Comparison of ENCODE assay signal across 18 mouse cellular contexts in genomic region chr3:152261436-152261835, GRCm38 (mm10). TPM values are rescaled to one million over a fixed set of nuclear protein-coding genes. Genes with fewer than 3 reads are reported as not detected.
DNase-seq lines count a peak whose midpoint lies in the region; ATAC-seq and TF ChIP-seq lines count a peak whose summit lies in the region.
"Had no signal": no experiment of that assay in that cellular context is flagged by ENCODE, and none has a peak within 500 bp of the region (broad histone marks: within the 10 kb centered on the region; RNA-seq: fewer than 3 reads in every experiment).

No protein-coding gene starts in this region.

- H3K9me3 ChIP-seq in limb, embryonic 13.5 days, result no peaks in the 10 kb centered on the region
- H3K9me3 ChIP-seq in limb, embryonic 10.5 days (replicated peaks), result no peaks in the 10 kb centered on the region
- H3K9me3 ChIP-seq: embryonic facial prominence, embryonic 15.5 days; forebrain, embryonic 13.5 days; hindbrain, embryonic 13.5 days; kidney, embryonic 15.5 days; neural tube, embryonic 13.5 days had no signal

- no peak for DNase-seq in gastrocnemius, adult 2 months
- DNase-seq in gastrocnemius, postnatal 10 days, result no peak
- no peak for DNase-seq in limb, embryonic 10.5 days (ENCODE audit: low spot score)
- DNase-seq in frontal cortex, postnatal 14 days (ENCODE audit: low spot score in 2 of 2), result no peak
- no peak for DNase-seq in kidney, postnatal 36 days
- DNase-seq: adrenal gland, adult 2 months; cerebellum, adult 18-20 months; retina, postnatal 1 day; spleen, adult 18-20 months had no signal

- 40% methylated on average over 8 of the region's 8 CpGs for WGBS in limb, embryonic 13.5 days
- 60% methylated on average over 8 of the region's 8 CpGs for WGBS in limb, embryonic 10.5 days

- no peaks in the 10 kb centered on the region for H3K36me3 ChIP-seq in limb, embryonic 13.5 days
- H3K36me3 ChIP-seq in limb, embryonic 10.5 days, result no peaks in the 10 kb centered on the region
- H3K36me3 ChIP-seq: embryonic facial prominence, embryonic 15.5 days; hindbrain, embryonic 13.5 days; kidney, embryonic 15.5 days; neural tube, embryonic 13.5 days had no signal

- peak overlapping the region; percentile 96 for H3K27ac ChIP-seq in gastrocnemius, adult 2 months
- H3K27ac ChIP-seq in limb, embryonic 13.5 days, result no peak overlapping the region
- H3K27ac ChIP-seq in limb, embryonic 10.5 days, result no peak overlapping the region
- H3K27ac ChIP-seq: embryonic facial prominence, embryonic 15.5 days; forebrain, embryonic 13.5 days; hindbrain, embryonic 13.5 days; kidney, embryonic 15.5 days; layer of hippocampus, adult 2 months; neural tube, embryonic 13.5 days had no signal

- ATAC-seq in limb, embryonic 13.5 days (ENCODE audit: low FRiP score, low read depth), result no peak
- ATAC-seq in granulocyte monocyte progenitor cell, adult 5-6 weeks (replicated peaks; ENCODE audit: poor library complexity, severe bottlenecking), result peak; percentile 33
- peak; percentile 31 for ATAC-seq in megakaryocyte, adult 5-6 weeks (ENCODE audit: poor library complexity, severe bottlenecking)
- ATAC-seq: forebrain, embryonic 13.5 days had no signal

- intact Hi-C loops in gastrocnemius, adult 2 months (cut with DNase I), result no loop called here

- H3K27me3 ChIP-seq in limb, embryonic 13.5 days, result peaks cover 14% of the 10 kb centered on the region
- peaks cover 39% of the 10 kb centered on the region for H3K27me3 ChIP-seq in limb, embryonic 10.5 days (ENCODE audit: low read depth, poor library complexity, severe bottlenecking)

- H3K4me2 ChIP-seq in limb, embryonic 13.5 days (replicated peaks), result no peak overlapping the region
- H3K4me2 ChIP-seq: embryonic facial prominence, embryonic 15.5 days; forebrain, embryonic 13.5 days; hindbrain, embryonic 13.5 days; neural tube, embryonic 13.5 days had no signal

- peak overlapping the region; percentile 21; the same call in 1 of the 2 replicates for H3K9ac ChIP-seq in limb, embryonic 13.5 days
- H3K9ac ChIP-seq: embryonic facial prominence, embryonic 15.5 days; forebrain, embryonic 13.5 days; hindbrain, embryonic 13.5 days; kidney, embryonic 15.5 days; neural tube, embryonic 13.5 days had no signal

- H3K4me1 ChIP-seq in limb, embryonic 13.5 days, result peaks cover 22% of the 10 kb centered on the region
- peaks cover 23% of the 10 kb centered on the region for H3K4me1 ChIP-seq in limb, embryonic 10.5 days

- TF ChIP-seq CTCF in gastrocnemius, adult 2 months (IDR thresholded peaks at IDR 0.05), result no peak

- H3K4me3 ChIP-seq in gastrocnemius, adult 2 months, result peak overlapping the region; percentile 94
- no peak overlapping the region for H3K4me3 ChIP-seq in limb, embryonic 13.5 days
- no peak overlapping the region for H3K4me3 ChIP-seq in limb, embryonic 10.5 days
- H3K4me3 ChIP-seq: embryonic facial prominence, embryonic 15.5 days; forebrain, embryonic 13.5 days; hindbrain, embryonic 13.5 days; kidney, embryonic 15.5 days; layer of hippocampus, adult 2 months; neural tube, embryonic 13.5 days had no signal

RNA-seq across cellular contexts. Expression of gene Nexn, which starts 4.7 kb away (rescaled TPM):
- total RNA-seq in gastrocnemius, adult 2 months (2021), result 100 to 1,000 TPM; 349 to 495 TPM
- total RNA-seq in gastrocnemius, postnatal 10 days (2021), result 100 to 1,000 TPM; 362 to 386 TPM
- 26.0 and 27.9 TPM in 2 replicates for polyA plus RNA-seq in limb, embryonic 13.5 days (2015; fragmentation: Nextera tagmentation; extraction: Ambion mirVana)
- polyA plus RNA-seq in limb, embryonic 10.5 days (2016; fragmentation: Nextera tagmentation; extraction: Ambion mirVana), result 3.0 and 3.1 TPM in 2 replicates
- total RNA-seq in granulocyte monocyte progenitor cell, adult 5-6 weeks (2014; fragmentation: Nextera tagmentation), result not detected in 2 replicates
- not detected in 2 replicates for total RNA-seq in granulocyte monocyte progenitor cell, adult 5-6 weeks (2017)
- not detected in 2 replicates for total RNA-seq in megakaryocyte, adult 5-6 weeks (2015)
- not detected in 2 replicates for total RNA-seq in megakaryocyte, adult 5-6 weeks (2017)
- polyA plus RNA-seq: adrenal gland, adult 2 months had no signal

RNA-seq across cellular contexts. Expression of gene Fubp1, which starts 51.2 kb away (rescaled TPM):
- total RNA-seq in gastrocnemius, adult 2 months (2021), result 10 to 100 TPM; 30.1 to 36.8 TPM
- 10 to 100 TPM; 39.2 to 71.9 TPM for total RNA-seq in gastrocnemius, postnatal 10 days (2021)
- 325 and 338 TPM in 2 replicates for polyA plus RNA-seq in limb, embryonic 13.5 days (2015; fragmentation: Nextera tagmentation; extraction: Ambion mirVana)
- polyA plus RNA-seq in limb, embryonic 10.5 days (2016; fragmentation: Nextera tagmentation; extraction: Ambion mirVana), result 412 and 467 TPM in 2 replicates
- 173 and 191 TPM in 2 replicates for total RNA-seq in granulocyte monocyte progenitor cell, adult 5-6 weeks (2014; fragmentation: Nextera tagmentation)
- total RNA-seq in granulocyte monocyte progenitor cell, adult 5-6 weeks (2017), result 225 and 260 TPM in 2 replicates
- total RNA-seq in megakaryocyte, adult 5-6 weeks (2015), result 74.7 and 84.8 TPM in 2 replicates
- 135 and 140 TPM in 2 replicates for total RNA-seq in megakaryocyte, adult 5-6 weeks (2017)

RNA-seq across cellular contexts. Expression of gene Dnajb4, which starts 51.3 kb away (rescaled TPM):
- 10 to 100 TPM; 45.5 to 85.8 TPM for total RNA-seq in gastrocnemius, adult 2 months (2021)
- total RNA-seq in gastrocnemius, postnatal 10 days (2021), result 10 to 100 TPM; 52.7 to 58.7 TPM
- polyA plus RNA-seq in limb, embryonic 13.5 days (2015; fragmentation: Nextera tagmentation; extraction: Ambion mirVana), result 34.2 and 37.2 TPM in 2 replicates
- 14.0 and 20.7 TPM in 2 replicates for polyA plus RNA-seq in limb, embryonic 10.5 days (2016; fragmentation: Nextera tagmentation; extraction: Ambion mirVana)
- 17.9 and 19.5 TPM in 2 replicates for total RNA-seq in granulocyte monocyte progenitor cell, adult 5-6 weeks (2014; fragmentation: Nextera tagmentation)
- total RNA-seq in granulocyte monocyte progenitor cell, adult 5-6 weeks (2017), result 46.1 and 46.7 TPM in 2 replicates
- 7.8 and 11.2 TPM in 2 replicates for total RNA-seq in megakaryocyte, adult 5-6 weeks (2015)
- 10.8 and 12.3 TPM in 2 replicates for total RNA-seq in megakaryocyte, adult 5-6 weeks (2017)

Comparison
In these comparisons a context has a peak if more than half of its experiments do, and no peak if none do; other contexts are left out.
1. RNA of gene Nexn, which starts 4.7 kb away (total RNA-seq): 349 to 495 TPM in gastrocnemius, adult 2 months and 362 to 386 TPM in gastrocnemius, postnatal 10 days; not detected in granulocyte monocyte progenitor cell, adult 5-6 weeks and not detected in megakaryocyte, adult 5-6 weeks; every median in the first group is over 100 times any median in the second.